Mouse (Mus musculus) kidney, embryonic 14.5 days (tissue): ENCODE data around the gene Mmrn2. TPM values are rescaled to one million over a fixed set of nuclear protein-coding genes. Genes with fewer than 3 reads are reported as not detected.
"Not testable (repeated sequence)": the region's sequence is repeated elsewhere in the genome, so short reads cannot be mapped to it uniquely, and the experiment has no call there.

Experiments
- ATAC-seq: fragments of 200-750 bp; cut with Nextera tagmentation; 2 replicates; pipeline ENCODE4 v1.8.0; 2017; ENCODE audit warnings: moderate number of reproducible peaks, mild to moderate bottlenecking, moderate TSS enrichment, moderate library complexity; ENCODE audit not compliant: low FRiP score, low TSS enrichment
- H3K27ac ChIP-seq: fragments of 300-500 bp; sonication (generic); 2 replicates; pipeline ENCODE4 v1.5.1; 2014; ENCODE audit warnings: low read depth, mild to moderate bottlenecking, low read length, moderate library complexity, mixed read lengths
- H3K27me3 ChIP-seq: fragments of 300-500 bp; sonication (generic); 2 replicates; pipeline ENCODE4 v1.6.1; 2014; ENCODE audit warnings: mild to moderate bottlenecking, low read length; ENCODE audit not compliant: control insufficient read depth, insufficient read depth
- H3K36me3 ChIP-seq: fragments of 300-500 bp; sonication (generic); 2 replicates; pipeline ENCODE4 v1.6.1; 2014; ENCODE audit warnings: low read length, mixed read lengths; ENCODE audit not compliant: control insufficient read depth, insufficient read depth
- H3K4me1 ChIP-seq: fragments of 300-500 bp; sonication (generic); 2 replicates; pipeline ENCODE4 v1.6.1; 2014; ENCODE audit warnings: low read length, mixed read lengths; ENCODE audit not compliant: control insufficient read depth, insufficient read depth
- H3K4me2 ChIP-seq: fragments of 300-500 bp; sonication (generic); replicated peaks from 2 replicates; pipeline ENCODE4 v1.6.1; 2014; ENCODE audit warnings: low read depth, mild to moderate bottlenecking, low read length
- H3K4me3 ChIP-seq: fragments of 300-500 bp; sonication (generic); 2 replicates; pipeline ENCODE4 v1.5.1; 2014; ENCODE audit warnings: mild to moderate bottlenecking, low read length
- H3K9ac ChIP-seq: fragments of 300-500 bp; sonication (generic); 2 replicates; pipeline ENCODE4 v1.6.1; 2014; ENCODE audit warnings: low read depth, mild to moderate bottlenecking, low read length, moderate library complexity
- H3K9me3 ChIP-seq: fragments of 300-500 bp; sonication (generic); 2 replicates; pipeline ENCODE4 v1.6.1; 2016; ENCODE audit warnings: low read length; ENCODE audit not compliant: control insufficient read depth
- WGBS: fragments of 180-500 bp; shearing (Covaris S2); extraction: QIAGEN DNeasy Blood & Tissue Kit; methylation state at CpG from one replicate; pipeline ENCODE4 v1.1.7; 2014; 5-methylcytosine and 5-hydroxymethylcytosine counted together
- polyA plus RNA-seq: library from polyadenylated mRNA; unstranded; fragments of >200 nt; fragmentation: Nextera tagmentation; extraction: Ambion mirVana; gene quantifications from 2 replicates; pipeline ENCODE4 v1.2.1, GENCODE M21; 2014

Mmrn2 gene
- polyA plus RNA-seq, 1 experiment from 2014 or later = 12.1 TPM

- no peak overlapping the region for H3K27ac ChIP-seq
- no peaks in the 10 kb centered on the region for H3K9me3 ChIP-seq
- no peak overlapping the region for H3K4me3 ChIP-seq
- H3K4me2 ChIP-seq = no peak overlapping the region
- WGBS = 96% methylated on average over 7 of the region's 7 CpGs
- no peak overlapping the region for H3K9ac ChIP-seq
- H3K36me3 ChIP-seq = peaks cover 51% of the 10 kb centered on the region
- no peaks in the 10 kb centered on the region for H3K27me3 ChIP-seq
- H3K4me1 ChIP-seq = no peaks in the 10 kb centered on the region
- ATAC-seq = no peak
Measured at GRCm38 (mm10) chr14:34403424-34403823, 28.2 kb downstream of the Mmrn2 start.

- ATAC-seq = no peak
- no peaks in the 10 kb centered on the region for H3K27me3 ChIP-seq
- no peak overlapping the region for H3K4me2 ChIP-seq
- no peaks in the 10 kb centered on the region for H3K9me3 ChIP-seq
- peaks cover 73% of the 10 kb centered on the region for H3K36me3 ChIP-seq
- no peak overlapping the region for H3K4me3 ChIP-seq
- H3K4me1 ChIP-seq = no peaks in the 10 kb centered on the region
- H3K27ac ChIP-seq = no peak overlapping the region
- H3K9ac ChIP-seq = no peak overlapping the region
- 97% methylated on average over 6 of the region's 6 CpGs for WGBS
Measured at GRCm38 (mm10) chr14:34410716-34411115, 35.5 kb downstream of the Mmrn2 start.

GRCm38 (mm10) chr14:34412164-34412896 lies 37.1 kb downstream of the Mmrn2 start:
- Histone ChIP-seq H3K9me3 (no peaks in the 10 kb centered on the region), H3K36me3 (peaks cover 73% of the 10 kb centered on the region), H3K4me3 (no peak overlapping the region), H3K4me2 (no peak overlapping the region), H3K9ac (no peak overlapping the region), H3K27ac (no peak overlapping the region), H3K27me3 (no peaks in the 10 kb centered on the region), H3K4me1 (no peaks in the 10 kb centered on the region)
- 91% methylated on average over 7 of the region's 7 CpGs for WGBS
- no peak for ATAC-seq

- H3K9ac ChIP-seq, H3K9me3 ChIP-seq, H3K27me3 ChIP-seq, H3K4me2 ChIP-seq, H3K4me1 ChIP-seq, ATAC-seq, H3K27ac ChIP-seq, H3K4me3 ChIP-seq: not testable (repeated sequence)
- H3K36me3 ChIP-seq = peaks cover 71% of the 10 kb centered on the region
- 94% methylated on average over 4 of the region's 4 CpGs for WGBS
Measured at GRCm38 (mm10) chr14:34416946-34417345, 41.7 kb downstream of the Mmrn2 start.

- H3K4me1 ChIP-seq = no peaks in the 10 kb centered on the region
- H3K36me3 ChIP-seq = peaks cover 70% of the 10 kb centered on the region
- H3K4me2 ChIP-seq = no peak overlapping the region
- H3K27me3 ChIP-seq = no peaks in the 10 kb centered on the region
- H3K27ac ChIP-seq = no peak overlapping the region
- no peak overlapping the region for H3K4me3 ChIP-seq
- 91% methylated on average over 5 of the region's 5 CpGs for WGBS
- no peak overlapping the region for H3K9ac ChIP-seq
- no peak for ATAC-seq
- no peaks in the 10 kb centered on the region for H3K9me3 ChIP-seq
Measured at GRCm38 (mm10) chr14:34417501-34417900, 42.2 kb downstream of the Mmrn2 start.

GRCm38 (mm10) chr14:34421078-34421477 lies 45.8 kb downstream of the Mmrn2 start:
- no peak overlapping the region for H3K9ac ChIP-seq
- peaks cover 73% of the 10 kb centered on the region for H3K36me3 ChIP-seq
- no peak for ATAC-seq
- H3K4me2 ChIP-seq = no peak overlapping the region
- H3K27me3 ChIP-seq = no peaks in the 10 kb centered on the region
- no peaks in the 10 kb centered on the region for H3K9me3 ChIP-seq
- no peaks in the 10 kb centered on the region for H3K4me1 ChIP-seq
- no peak overlapping the region for H3K4me3 ChIP-seq
- H3K27ac ChIP-seq = no peak overlapping the region
- WGBS = 88% methylated on average over 1 of the region's 1 CpGs

GRCm38 (mm10) chr14:34428274-34428673 lies 53.0 kb downstream of the Mmrn2 start:
- Histone ChIP-seq H3K27me3 (no peaks in the 10 kb centered on the region), H3K36me3 (peaks cover 66% of the 10 kb centered on the region), H3K9ac (no peak overlapping the region), H3K4me1 (no peaks in the 10 kb centered on the region), H3K27ac (no peak overlapping the region), H3K4me3 (no peak overlapping the region), H3K9me3 (no peaks in the 10 kb centered on the region), H3K4me2 (no peak overlapping the region)
- WGBS = 92% methylated on average over 3 of the region's 3 CpGs
- no peak for ATAC-seq

GRCm38 (mm10) chr14:34429069-34429468 lies 53.8 kb downstream of the Mmrn2 start:
- Histone ChIP-seq H3K4me1 (no peaks in the 10 kb centered on the region), H3K9ac (no peak overlapping the region), H3K27ac (no peak overlapping the region), H3K36me3 (peaks cover 59% of the 10 kb centered on the region), H3K4me2 (no peak overlapping the region), H3K27me3 (no peaks in the 10 kb centered on the region), H3K4me3 (no peak overlapping the region), H3K9me3 (no peaks in the 10 kb centered on the region)
- 92% methylated on average over 1 of the region's 1 CpGs for WGBS
- no peak for ATAC-seq

- 91% methylated on average over 3 of the region's 3 CpGs for WGBS
Measured at GRCm38 (mm10) chr14:34440526-34441066, 65.3 kb downstream of the Mmrn2 start.

More at GRCm38 (mm10) chr14:34440526-34441066, 65.3 kb downstream of the Mmrn2 start:
- H3K36me3 ChIP-seq = peaks cover 44% of the 10 kb centered on the region
- ATAC-seq = no peak
- H3K27me3 ChIP-seq = no peaks in the 10 kb centered on the region
- no peak overlapping the region for H3K4me2 ChIP-seq
- no peak overlapping the region for H3K4me3 ChIP-seq
- H3K9me3 ChIP-seq = no peaks in the 10 kb centered on the region
- no peak overlapping the region for H3K9ac ChIP-seq
- no peak overlapping the region for H3K27ac ChIP-seq
- H3K4me1 ChIP-seq = no peaks in the 10 kb centered on the region
